Mouse (Mus musculus) liver, embryonic 11.5 days (tissue): ENCODE data around the gene 1810030O07Rik. TPM values are rescaled to one million over a fixed set of nuclear protein-coding genes. Genes with fewer than 3 reads are reported as not detected.
A peak's percentile ranks its signal among the peaks of the same experiment; 100 is the strongest.

ENCODE experiments used
- ATAC-seq: fragments of 200-750 bp; cut with Nextera tagmentation; replicated peaks from 2 replicates; pipeline ENCODE4 v1.8.0; 2017; ENCODE audit warnings: moderate number of reproducible peaks, mild to moderate bottlenecking, moderate TSS enrichment, moderate library complexity; ENCODE audit not compliant: low FRiP score
- DNase-seq: peaks from one replicate; pipeline ENCODE4 v3.0.0-alpha.2; 2017; ENCODE audit warnings: low spot score
- H3K27ac ChIP-seq: fragments of 300-500 bp; sonication (generic); 2 replicates; pipeline ENCODE4 v1.5.1; 2014; ENCODE audit warnings: mild to moderate bottlenecking, low read depth, low read length, control low read depth
- H3K27me3 ChIP-seq: fragments of 300-500 bp; sonication (generic); replicated peaks from 2 replicates; pipeline ENCODE4 v1.6.1; 2014; ENCODE audit warnings: low read length, mixed read lengths; ENCODE audit not compliant: control insufficient read depth, insufficient read depth
- H3K36me3 ChIP-seq: fragments of 300-500 bp; sonication (generic); 2 replicates; pipeline ENCODE4 v1.6.1; 2014; ENCODE audit warnings: mild to moderate bottlenecking, low read length, moderate library complexity, mixed read lengths; ENCODE audit not compliant: control insufficient read depth, insufficient read depth
- H3K4me1 ChIP-seq: fragments of 300-500 bp; sonication (generic); replicated peaks from 2 replicates; pipeline ENCODE4 v1.6.1; 2014; ENCODE audit warnings: low read length, mixed read lengths; ENCODE audit not compliant: control insufficient read depth, insufficient read depth
- H3K4me2 ChIP-seq: fragments of 300-500 bp; sonication (generic); 2 replicates; pipeline ENCODE4 v1.6.1; 2014; ENCODE audit warnings: mild to moderate bottlenecking, control low read depth, moderate library complexity
- H3K4me3 ChIP-seq: fragments of 300-500 bp; sonication (generic); 2 replicates; pipeline ENCODE4 v1.5.1; 2014; ENCODE audit warnings: low read depth, low read length, control low read depth
- H3K9ac ChIP-seq: fragments of 300-500 bp; sonication (generic); 2 replicates; pipeline ENCODE4 v1.6.1; 2014; ENCODE audit warnings: low read depth, low read length, control low read depth
- H3K9me3 ChIP-seq: fragments of 300-500 bp; sonication (generic); 2 replicates; pipeline ENCODE4 v1.6.1; 2016; ENCODE audit warnings: low read length, inconsistent platforms, mixed read lengths; ENCODE audit not compliant: control insufficient read depth
- WGBS: fragments of 180-500 bp; shearing (Covaris S2); extraction: QIAGEN DNeasy Blood & Tissue Kit; methylation state at CpG from one replicate; pipeline ENCODE4 v1.1.7; 2014; 5-methylcytosine and 5-hydroxymethylcytosine counted together
- polyA plus RNA-seq: library from polyadenylated mRNA; unstranded; fragments of >200 nt; fragmentation: Nextera tagmentation; extraction: Ambion mirVana; gene quantifications from 2 replicates; pipeline ENCODE4 v1.2.1, GENCODE M21; 2014

Gene 1810030O07Rik
- 36.1 and 36.2 TPM in 2 replicates for polyA plus RNA-seq

DNA sequence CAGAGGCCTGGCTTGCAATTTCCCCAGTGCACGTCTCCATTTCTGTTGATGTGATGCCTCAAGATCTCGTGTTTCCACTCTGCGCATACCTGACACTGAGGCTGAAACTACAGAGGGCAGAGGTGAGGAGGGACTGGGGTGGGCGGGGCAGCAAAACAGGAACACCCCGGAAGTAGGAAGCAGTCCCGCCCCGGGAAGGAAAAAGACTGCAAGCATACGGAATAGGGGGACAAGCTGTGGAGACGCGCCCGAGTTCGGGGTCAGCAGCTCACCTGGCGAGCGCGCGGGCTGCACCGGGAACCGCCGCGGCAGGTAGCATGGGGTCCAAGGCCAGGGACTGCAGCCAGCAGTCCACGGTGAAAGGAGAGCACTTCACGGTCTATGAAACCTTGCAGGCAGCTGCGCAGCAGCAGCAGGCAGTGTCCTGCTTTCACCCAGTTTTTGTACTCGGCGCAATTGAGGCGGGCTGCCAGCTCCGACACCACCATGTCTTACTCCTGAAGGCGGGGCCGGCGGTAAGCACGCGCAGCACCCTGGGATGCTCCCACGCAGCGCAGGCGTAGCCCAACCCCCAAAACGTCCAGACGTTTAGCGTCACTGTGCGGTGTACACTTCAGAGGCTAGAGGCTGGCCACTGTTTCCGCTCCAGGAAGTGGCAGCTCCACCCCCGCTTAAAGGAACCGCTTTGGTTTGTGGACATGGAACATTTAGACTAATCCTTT is at the start of gene 1810030O07Rik:
1810030O07Rik (minus strand) TSS at position 615 of the 722 bp plus-strand sequence.
- Histone ChIP-seq H3K4me1 (no peaks in the 10 kb centered on the region; the same call in 1 of the 2 replicates), H3K27me3 (no peaks in the 10 kb centered on the region), H3K36me3 (peaks cover 4% of the 10 kb centered on the region; the same call in 1 of the 2 replicates), H3K4me2 (peak within 1 kb of the TSS; percentile 67), H3K27ac (peak within 1 kb of the TSS; percentile 91), H3K9me3 (no peaks in the 10 kb centered on the region), H3K9ac (peak within 1 kb of the TSS; percentile 78), H3K4me3 (peak within 1 kb of the TSS; percentile 76)
- DNase-seq (peak; percentile 66), ATAC-seq (peak; percentile 100)
- WGBS: 4% methylated on average over 42 of the region's 42 CpGs

GRCm38 (mm10) chrX:12716036-12716435 is 42.6 kb upstream of the 1810030O07Rik start:
- Histone ChIP-seq H3K27me3 (no peaks in the 10 kb centered on the region), H3K4me1 (no peaks in the 10 kb centered on the region), H3K27ac (no peak overlapping the region), H3K9ac (no peak overlapping the region), H3K4me2 (no peak overlapping the region), H3K9me3 (no peaks in the 10 kb centered on the region), H3K36me3 (no peaks in the 10 kb centered on the region), H3K4me3 (no peak overlapping the region)
- DNase-seq (no peak), ATAC-seq (no peak)
- 87% methylated on average over 4 of the region's 4 CpGs for WGBS

DNA sequence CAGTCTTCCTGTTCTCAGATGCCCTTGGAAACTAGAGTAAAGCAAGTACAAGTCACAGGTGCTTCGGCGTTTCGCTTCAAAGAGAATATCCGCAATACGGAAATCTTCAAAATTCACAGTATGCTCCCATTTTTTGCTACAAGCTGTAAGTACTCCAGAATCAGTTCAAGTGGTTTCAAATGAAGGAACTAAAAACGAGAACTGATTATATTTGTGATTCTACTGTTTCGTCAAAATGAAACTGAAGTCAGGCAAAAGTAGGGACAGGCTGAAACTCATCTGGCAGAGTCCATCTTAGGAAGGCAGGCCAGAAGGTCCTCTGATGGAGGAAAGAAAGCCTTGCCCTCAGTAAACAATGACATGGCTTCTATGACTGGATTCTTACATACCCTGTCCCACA is 40.3 kb upstream of the 1810030O07Rik start:
- H3K36me3 ChIP-seq: no peaks in the 10 kb centered on the region
- no peak for DNase-seq
- no peak overlapping the region for H3K4me3 ChIP-seq
- H3K4me1 ChIP-seq: no peaks in the 10 kb centered on the region
- WGBS: 91% methylated on average over 7 of the region's 7 CpGs
- no peak for ATAC-seq
- H3K9me3 ChIP-seq: no peaks in the 10 kb centered on the region
- H3K9ac ChIP-seq: no peak overlapping the region
- no peak overlapping the region for H3K27ac ChIP-seq
- no peaks in the 10 kb centered on the region for H3K27me3 ChIP-seq
- H3K4me2 ChIP-seq: no peak overlapping the region

DNA sequence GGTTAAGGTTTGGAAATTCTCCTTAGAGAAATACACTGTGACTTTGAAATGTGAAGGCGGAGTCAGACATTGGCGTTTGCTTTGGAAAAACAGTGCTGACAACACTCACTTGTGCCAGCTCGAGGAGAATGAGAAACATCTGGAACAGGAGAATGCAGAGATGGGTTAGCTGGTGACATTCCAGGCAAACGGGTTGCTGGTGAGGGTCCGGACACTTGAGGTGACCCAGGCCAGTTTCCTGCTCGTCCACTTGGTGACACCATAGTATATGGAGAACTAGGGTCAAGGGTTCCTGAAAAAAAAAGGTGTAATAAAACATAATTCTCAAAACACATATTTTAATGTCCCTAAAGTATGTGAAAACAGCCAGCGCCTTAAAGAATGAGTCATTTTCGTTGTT is 13.4 kb upstream of the 1810030O07Rik start:
- H3K9me3 ChIP-seq: no peaks in the 10 kb centered on the region
- WGBS: 79% methylated on average over 8 of the region's 8 CpGs
- no peak for DNase-seq
- no peak overlapping the region for H3K4me3 ChIP-seq
- H3K4me2 ChIP-seq: no peak overlapping the region
- H3K27ac ChIP-seq: no peak overlapping the region
- H3K9ac ChIP-seq: no peak overlapping the region
- H3K27me3 ChIP-seq: no peaks in the 10 kb centered on the region
- H3K4me1 ChIP-seq: no peaks in the 10 kb centered on the region
- ATAC-seq: no peak
- H3K36me3 ChIP-seq: peaks cover 4% of the 10 kb centered on the region; the same call in 1 of the 2 replicates

DNA sequence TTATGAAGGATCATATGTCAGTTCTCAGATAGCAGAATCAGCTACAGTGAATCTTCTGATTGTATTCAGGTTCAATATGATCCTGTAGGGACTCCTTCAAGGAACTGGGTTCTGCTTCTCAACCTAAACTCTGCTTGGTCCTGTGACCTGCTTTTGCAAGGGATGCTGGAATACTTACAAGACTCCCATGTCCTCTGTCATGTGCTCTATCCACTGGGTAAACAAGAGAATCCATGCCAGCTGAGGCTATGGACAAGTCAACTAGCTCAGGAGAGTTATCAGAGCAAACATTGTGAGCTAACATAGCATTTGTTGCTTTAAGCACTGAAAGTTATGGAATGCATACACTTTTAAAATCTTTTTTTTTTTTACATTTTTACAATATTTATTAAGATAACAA is 12.6 kb upstream of the 1810030O07Rik start:
- Histone ChIP-seq H3K9ac (no peak overlapping the region), H3K27me3 (no peaks in the 10 kb centered on the region), H3K4me2 (no peak overlapping the region), H3K27ac (no peak overlapping the region), H3K9me3 (no peaks in the 10 kb centered on the region), H3K36me3 (peaks cover 4% of the 10 kb centered on the region; the same call in 1 of the 2 replicates), H3K4me3 (no peak overlapping the region), H3K4me1 (no peaks in the 10 kb centered on the region)
- ATAC-seq: no peak
- no peak for DNase-seq

DNA sequence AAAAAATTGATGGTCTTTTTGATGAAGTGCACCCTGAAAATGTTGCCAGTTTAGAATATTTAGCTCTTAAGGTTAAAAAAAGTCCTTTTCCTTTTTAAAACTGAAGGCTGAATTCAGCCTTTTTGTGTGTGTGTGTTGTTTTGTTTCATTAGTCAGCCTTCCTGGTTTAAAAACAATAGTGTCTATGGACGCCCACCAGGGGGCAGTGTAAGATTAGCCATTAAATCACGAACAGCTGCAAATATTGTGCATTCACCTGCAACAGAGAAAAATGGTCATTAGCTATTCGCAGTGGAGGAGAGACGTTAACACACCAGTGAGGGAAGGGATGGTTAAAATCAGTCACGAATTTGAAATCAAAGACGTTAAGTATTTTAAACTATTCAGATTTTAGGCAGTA is 3.9 kb upstream of the 1810030O07Rik start:
- no peaks in the 10 kb centered on the region for H3K36me3 ChIP-seq
- H3K4me2 ChIP-seq: no peak overlapping the region
- no peak overlapping the region for H3K9ac ChIP-seq
- 39% methylated on average over 6 of the region's 6 CpGs for WGBS
- DNase-seq (peak; percentile 48), ATAC-seq (no peak)
- no peaks in the 10 kb centered on the region for H3K27me3 ChIP-seq
- H3K4me3 ChIP-seq: no peak overlapping the region
- no peak overlapping the region for H3K27ac ChIP-seq
- no peaks in the 10 kb centered on the region; the same call in 1 of the 2 replicates for H3K4me1 ChIP-seq
- H3K9me3 ChIP-seq: no peaks in the 10 kb centered on the region

- Histone ChIP-seq H3K27ac (no peak overlapping the region), H3K9ac (no peak overlapping the region), H3K4me2 (no peak overlapping the region), H3K4me3 (no peak overlapping the region), H3K36me3 (peaks cover 3% of the 10 kb centered on the region; the same call in 1 of the 2 replicates), H3K4me1 (no peaks in the 10 kb centered on the region), H3K27me3 (no peaks in the 10 kb centered on the region; the same call in 1 of the 2 replicates), H3K9me3 (no peaks in the 10 kb centered on the region)
- DNase-seq: no peak
- WGBS: 84% methylated on average over 2 of the region's 2 CpGs
- no peak for ATAC-seq
Observed at GRCm38 (mm10) chrX:12653879-12654278, 19.6 kb downstream of the 1810030O07Rik start.

GRCm38 (mm10) chrX:12651906-12652305 is 21.6 kb downstream of the 1810030O07Rik start:
- Histone ChIP-seq H3K4me2 (no peak overlapping the region), H3K27me3 (no peaks in the 10 kb centered on the region; the same call in 1 of the 2 replicates), H3K36me3 (peaks cover 3% of the 10 kb centered on the region; the same call in 1 of the 2 replicates), H3K4me1 (no peaks in the 10 kb centered on the region), H3K9me3 (no peaks in the 10 kb centered on the region), H3K27ac (no peak overlapping the region), H3K4me3 (no peak overlapping the region), H3K9ac (no peak overlapping the region)
- WGBS: 86% methylated on average over 16 of the region's 16 CpGs
- no peak for DNase-seq
- ATAC-seq: no peak
